Mouse (Mus musculus) MN1 (cell line): ENCODE measurements around the gene Ppih.
"Not testable (repeated sequence)": the region's sequence is repeated elsewhere in the genome, so short reads cannot be mapped to it uniquely, and the experiment has no call there.

Experiments used
- DNase-seq: peaks from one replicate; pipeline ENCODE4 v3.0.0-alpha.2; 2016; ENCODE audit warnings: low spot score

The Ppih gene

GRCm38 (mm10) chr4:119291921-119292320, 28.4 kb downstream of the Ppih start:
- no peak for DNase-seq

- no peak for DNase-seq
These were observed 35.0 kb downstream of the Ppih start for GRCm38 (mm10) chr4:119285336-119285735.

- no peak for DNase-seq
These were observed 35.5 kb downstream of the Ppih start for GRCm38 (mm10) chr4:119284861-119285260.

- not testable (repeated sequence) for DNase-seq
These were observed 41.6 kb downstream of the Ppih start for GRCm38 (mm10) chr4:119278784-119279183.

- no peak for DNase-seq
These were observed 44.6 kb downstream of the Ppih start for GRCm38 (mm10) chr4:119275726-119276125.

- DNase-seq, result no peak
These were observed 45.1 kb downstream of the Ppih start for GRCm38 (mm10) chr4:119275226-119275625.

- peak; percentile 47 for DNase-seq
These were observed 45.7 kb downstream of the Ppih start for GRCm38 (mm10) chr4:119274627-119275026.

- DNase-seq, result no peak
These were observed 53.7 kb downstream of the Ppih start for GRCm38 (mm10) chr4:119266606-119267005.

GRCm38 (mm10) chr4:119263459-119263858, 56.9 kb downstream of the Ppih start:
- no peak for DNase-seq

- no peak for DNase-seq
These were observed 57.9 kb downstream of the Ppih start for GRCm38 (mm10) chr4:119262483-119262882.

GRCm38 (mm10) chr4:119261087-119261713, 59.1 kb downstream of the Ppih start:
- DNase-seq, result no peak

GRCm38 (mm10) chr4:119259344-119260254, 60.7 kb downstream of the Ppih start:
- DNase-seq, result no peak

GRCm38 (mm10) chr4:119257083-119257482, 63.3 kb downstream of the Ppih start:
- no peak for DNase-seq

GRCm38 (mm10) chr4:119255351-119255750, 65.0 kb downstream of the Ppih start, which contains the start of gene Cldn19:
TSS of gene Cldn19 (plus strand) at chr4:119255414.
- no peak for DNase-seq

GRCm38 (mm10) chr4:119254012-119254618, 66.2 kb downstream of the Ppih start:
- DNase-seq, result no peak

- DNase-seq, result no peak
These were observed 68.1 kb downstream of the Ppih start for GRCm38 (mm10) chr4:119252025-119252808.
